In genomic region chr16:33382341-33382740, GRCm38 (mm10) we compare ENCODE assay signal across 8 mouse cellular contexts. TPM values are rescaled to one million over a fixed set of nuclear protein-coding genes. Genes with fewer than 3 reads are reported as not detected.
A peak's percentile ranks its signal among the peaks of the same experiment; 100 is the strongest.
DNase-seq lines count a peak whose midpoint lies in the region; ATAC-seq and TF ChIP-seq lines count a peak whose summit lies in the region.

No protein-coding gene starts in this region.

- DNase-seq in layer of hippocampus, adult 2 months (ENCODE audit: low spot score in 2 of 2): no peak
- no peak for DNase-seq in layer of hippocampus, adult 11-12 months (ENCODE audit: low spot score)
- peak; percentile 19 for DNase-seq in c-Kit-positive CD71-positive TER-119-negative erythroid progenitor cells, embryonic 14.5 days (ENCODE audit: low read depth)
- no peak for DNase-seq in urinary bladder, postnatal 36 days (ENCODE audit: low spot score in 2 of 2)
- DNase-seq in yolk sac, embryonic 10.5 days (ENCODE audit: low spot score): no peak
- DNase-seq in gastrocnemius, adult 8-10 months (ENCODE audit: low spot score in 2 of 2): no peak

- H3K4me2 ChIP-seq in intestine, embryonic 15.5 days (replicated peaks): peak overlapping the region; percentile 81
- peak overlapping the region; percentile 79 for H3K4me2 ChIP-seq in neural tube, embryonic 14.5 days (ENCODE audit: low read depth, low read length)

- no peak for ATAC-seq in intestine, embryonic 15.5 days
- no peak for ATAC-seq in neural tube, embryonic 14.5 days (ENCODE audit: low read depth)

- peak overlapping the region; percentile 97 for H3K9ac ChIP-seq in intestine, embryonic 15.5 days
- peak overlapping the region; percentile 86 for H3K9ac ChIP-seq in neural tube, embryonic 14.5 days (replicated peaks; ENCODE audit: low read depth, low read length)

- peaks cover 12% of the 10 kb centered on the region; the same call in 1 of the 2 replicates for H3K4me1 ChIP-seq in intestine, embryonic 15.5 days (replicated peaks)
- peaks cover 19% of the 10 kb centered on the region for H3K4me1 ChIP-seq in neural tube, embryonic 14.5 days (ENCODE audit: control insufficient read depth, insufficient read depth, low read length)

- WGBS in intestine, embryonic 15.5 days: 28% methylated on average over 4 of the region's 4 CpGs
- WGBS in neural tube, embryonic 14.5 days: 47% methylated on average over 4 of the region's 4 CpGs

- H3K9me3 ChIP-seq in intestine, embryonic 15.5 days: no peaks in the 10 kb centered on the region
- H3K9me3 ChIP-seq in neural tube, embryonic 14.5 days (ENCODE audit: control insufficient read depth, low read length): no peaks in the 10 kb centered on the region

- H3K27me3 ChIP-seq in intestine, embryonic 15.5 days (replicated peaks): no peaks in the 10 kb centered on the region
- no peaks in the 10 kb centered on the region; the same call in 1 of the 2 replicates for H3K27me3 ChIP-seq in neural tube, embryonic 14.5 days (ENCODE audit: control insufficient read depth, insufficient read depth, low read length)

- peak overlapping the region; percentile 91 for H3K4me3 ChIP-seq in layer of hippocampus, adult 2 months
- peak overlapping the region; percentile 93 for H3K4me3 ChIP-seq in intestine, embryonic 15.5 days (replicated peaks)
- H3K4me3 ChIP-seq in neural tube, embryonic 14.5 days (ENCODE audit: low read depth, low read length): peak overlapping the region; percentile 90

- no peaks in the 10 kb centered on the region for H3K36me3 ChIP-seq in intestine, embryonic 15.5 days
- no peaks in the 10 kb centered on the region for H3K36me3 ChIP-seq in neural tube, embryonic 14.5 days (ENCODE audit: control insufficient read depth, insufficient read depth, low read length)

- peak overlapping the region; percentile 95 for H3K27ac ChIP-seq in layer of hippocampus, adult 2 months
- H3K27ac ChIP-seq in intestine, embryonic 15.5 days: 0 out of 2 replicates have a peak overlapping the region, but pooled peaks have one; percentile 91
- H3K27ac ChIP-seq in neural tube, embryonic 14.5 days (ENCODE audit: low read depth, low read length): no peak overlapping the region

- no peak for TF ChIP-seq CTCF in layer of hippocampus, adult 2 months (conservative IDR thresholded peaks at IDR 0.05)

RNA-seq across cellular contexts. Expression of gene Zfp148, which starts 1.7 kb away (rescaled TPM):
- total RNA-seq in layer of hippocampus, adult 2 months (2021): 100 to 1,000 TPM; 161 to 166 TPM
- polyA plus RNA-seq in intestine, embryonic 15.5 days (2015; fragmentation: Nextera tagmentation; extraction: Ambion mirVana): 49.3 and 55.3 TPM in 2 replicates
- polyA plus RNA-seq in neural tube, embryonic 14.5 days (2014; fragmentation: Nextera tagmentation; extraction: Ambion mirVana): 46.1 and 49.1 TPM in 2 replicates
- total RNA-seq in gastrocnemius, adult 8-10 months (2022): 10 to 100 TPM; 21.7 to 33.4 (median 27.0) TPM

Comparison
In these comparisons a context has a peak if more than half of its experiments do, and no peak if none do; other contexts are left out.
1. RNA of gene Zfp148, which starts 1.7 kb away (total RNA-seq): 161 to 166 TPM in layer of hippocampus, adult 2 months; 21.7 to 33.4 TPM in gastrocnemius, adult 8-10 months; every median in the first group is over 4 times any median in the second.
2. Peak in every context shown above with its lines, with median percentiles within 50 percentile points of each other: H3K4me3 ChIP-seq.